Mouse (Mus musculus) thymus, postnatal 14 days (tissue): Measurements from ENCODE around the gene Kat5.
A peak's percentile ranks its signal among the peaks of the same experiment; 100 is the strongest.

Source experiments
- DNase-seq: peaks from one replicate; pipeline ENCODE4 v3.0.0; 2021

The Kat5 gene

DNA sequence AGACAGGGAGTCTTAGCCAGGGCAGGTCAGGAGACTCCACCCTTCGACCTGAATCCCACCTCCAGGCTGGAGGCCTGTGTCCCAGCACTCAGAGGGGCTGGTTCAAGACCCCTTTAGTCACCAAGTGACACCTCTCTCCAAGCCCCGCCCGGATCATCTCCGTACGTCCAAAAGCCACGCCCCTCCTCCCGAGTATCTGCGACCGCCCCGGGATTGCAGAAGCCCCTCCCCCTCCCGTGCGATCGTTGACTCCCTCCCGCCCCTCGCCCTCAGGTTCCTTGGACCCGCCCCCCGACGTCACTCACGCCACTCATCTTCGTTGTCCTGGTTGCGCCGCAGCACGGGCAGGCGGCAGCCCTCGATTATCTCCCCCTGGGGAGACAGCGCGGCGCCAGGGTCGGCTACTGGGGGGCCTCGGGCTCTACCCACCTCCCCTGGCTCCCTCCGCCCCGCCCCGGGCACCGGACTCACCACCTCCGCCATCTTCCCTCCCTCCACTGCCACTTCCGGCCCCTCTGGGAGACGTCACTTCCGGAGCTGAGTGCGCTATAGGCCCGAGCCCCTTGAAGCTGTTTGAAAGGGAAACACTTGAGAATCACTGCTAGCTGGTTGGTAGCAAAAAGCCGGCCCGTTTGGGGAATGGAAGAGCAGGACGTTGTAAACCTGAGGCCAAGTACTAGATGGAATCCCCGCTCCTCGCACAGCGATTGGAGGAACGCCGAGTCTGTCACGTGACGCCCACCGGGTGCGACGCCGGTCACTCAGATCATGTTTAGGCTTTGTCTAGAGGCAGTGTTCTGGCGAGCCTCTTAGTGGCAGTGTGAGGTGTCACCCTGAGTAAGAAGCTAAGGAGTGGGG is at the start of gene Kat5:
Kat5 (minus strand) TSS at position 691 of the 858 bp plus-strand sequence.
- peak; percentile 93 for DNase-seq

DNA sequence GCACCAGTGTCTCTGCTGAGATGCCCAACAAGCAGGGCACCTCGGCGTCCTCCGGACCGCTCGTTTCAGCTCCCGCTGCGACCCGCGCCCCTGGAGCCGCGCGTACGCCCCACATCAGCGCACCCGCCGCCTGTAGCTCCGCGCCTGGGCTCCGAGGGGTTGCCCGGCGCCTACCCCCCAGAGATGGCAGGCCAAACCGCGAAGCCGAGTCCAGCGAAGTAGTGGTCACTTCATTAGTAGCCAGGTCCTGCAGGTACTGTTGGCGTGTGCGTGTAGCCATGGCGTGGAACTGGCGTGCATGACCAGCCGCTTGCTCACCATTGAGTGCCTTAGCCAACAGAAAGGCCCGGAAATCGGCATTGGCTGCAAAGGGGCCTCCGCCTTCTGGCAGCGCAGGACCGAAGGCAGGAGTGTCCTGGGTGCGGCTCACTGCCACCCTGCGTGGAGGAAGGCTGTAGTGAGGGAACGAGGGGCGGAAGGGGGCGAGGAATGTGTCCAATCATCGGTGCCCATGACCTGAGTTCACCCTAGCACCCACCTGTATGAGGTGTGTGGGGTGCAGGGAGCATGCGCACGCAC is 44.8 kb upstream of the Kat5 start:
- DNase-seq: no peak

DNA sequence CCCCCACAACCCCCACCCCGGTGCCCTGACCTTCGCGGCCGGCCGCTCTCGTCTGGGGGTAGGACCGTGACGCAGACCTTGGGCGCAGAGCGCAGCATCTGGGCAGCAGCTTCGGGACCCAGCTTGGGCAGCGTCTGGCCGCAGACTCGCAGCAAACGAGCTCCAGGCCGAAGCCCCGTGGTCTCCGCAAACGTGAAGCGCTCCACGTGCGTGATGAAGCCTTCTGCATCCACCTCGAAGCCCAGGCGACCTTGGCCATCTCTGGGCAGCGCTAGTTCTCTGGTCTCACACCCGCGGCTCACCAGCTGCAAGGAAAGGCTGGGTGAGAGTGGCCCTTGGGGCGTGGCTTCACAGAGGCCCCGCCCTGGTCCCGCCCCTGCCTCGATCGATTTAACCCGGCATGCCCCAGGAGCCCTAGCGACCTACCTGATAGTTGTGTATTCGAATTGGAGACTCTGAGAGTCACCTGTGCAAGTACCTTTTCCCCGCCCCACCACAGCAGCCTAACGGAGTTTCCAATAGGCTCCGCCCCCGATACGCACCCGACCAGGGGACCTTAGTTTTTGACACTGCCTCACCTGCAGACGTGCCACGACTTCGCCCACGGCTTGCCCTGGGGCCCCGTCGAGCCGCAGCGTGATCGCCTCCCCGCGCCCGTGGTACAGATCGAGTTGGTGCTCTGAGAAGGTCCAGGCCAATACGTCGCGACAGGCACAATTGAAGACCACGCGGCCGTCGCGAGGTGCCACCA is 44.1 kb upstream of the Kat5 start:
- no peak for DNase-seq

DNA sequence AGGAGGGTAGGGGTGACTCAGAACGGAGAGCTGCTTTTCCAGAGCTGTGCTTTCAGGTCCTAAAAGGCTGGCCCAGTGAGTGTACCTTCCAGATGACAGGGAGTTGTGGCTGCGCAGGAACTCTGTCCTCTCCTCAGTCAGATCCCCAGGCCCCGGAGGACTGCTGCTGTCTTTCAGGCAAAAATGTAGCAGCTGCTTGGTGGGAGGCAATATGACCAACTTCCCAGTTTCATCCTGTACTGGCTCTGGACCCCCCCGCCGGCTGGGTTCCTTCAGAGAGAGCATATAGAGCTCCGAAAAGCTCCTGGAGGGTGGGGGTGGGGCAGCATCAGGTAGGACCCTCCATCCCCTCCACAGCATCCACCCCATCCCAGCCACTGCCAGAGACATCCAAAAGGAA is 42.5 kb upstream of the Kat5 start:
- no peak for DNase-seq

DNA sequence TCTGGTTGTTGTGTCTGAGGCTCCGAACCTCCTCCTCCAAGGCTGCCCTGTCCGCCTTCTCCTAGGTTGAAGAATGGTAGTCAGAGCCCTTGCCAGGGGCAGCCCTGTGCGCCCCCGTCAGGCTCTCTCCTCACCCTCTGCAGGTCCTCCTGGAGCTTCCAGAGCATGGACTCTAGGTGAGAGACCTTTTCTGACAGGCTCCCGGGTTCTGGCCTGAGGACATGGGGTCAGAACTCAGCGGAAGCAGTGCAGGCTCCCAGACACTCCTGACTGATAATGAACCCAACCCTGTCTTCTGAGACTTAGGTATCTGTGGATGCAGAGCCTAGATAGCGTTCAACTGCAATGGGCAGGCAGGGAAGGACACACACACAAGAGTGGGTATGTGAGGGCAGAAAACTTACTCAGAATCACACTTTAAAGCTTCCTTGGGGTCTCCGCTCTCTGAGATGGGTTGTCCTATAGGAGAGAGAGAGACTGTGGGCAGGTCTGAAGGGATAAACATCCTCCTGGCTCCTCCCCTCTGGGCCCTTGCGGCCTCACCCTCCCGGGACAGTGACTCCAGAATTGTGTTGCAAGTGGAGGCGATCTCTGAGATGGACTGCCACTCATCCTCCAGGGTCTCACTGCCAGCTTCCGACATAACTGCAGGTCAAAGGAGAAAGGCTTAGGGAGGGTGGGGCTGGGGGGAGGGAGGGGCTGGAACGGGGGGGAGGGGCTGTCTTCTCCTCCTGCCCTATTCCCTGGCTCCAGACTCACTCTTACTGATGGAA is 41.7 kb upstream of the Kat5 start:
- DNase-seq: no peak

DNA sequence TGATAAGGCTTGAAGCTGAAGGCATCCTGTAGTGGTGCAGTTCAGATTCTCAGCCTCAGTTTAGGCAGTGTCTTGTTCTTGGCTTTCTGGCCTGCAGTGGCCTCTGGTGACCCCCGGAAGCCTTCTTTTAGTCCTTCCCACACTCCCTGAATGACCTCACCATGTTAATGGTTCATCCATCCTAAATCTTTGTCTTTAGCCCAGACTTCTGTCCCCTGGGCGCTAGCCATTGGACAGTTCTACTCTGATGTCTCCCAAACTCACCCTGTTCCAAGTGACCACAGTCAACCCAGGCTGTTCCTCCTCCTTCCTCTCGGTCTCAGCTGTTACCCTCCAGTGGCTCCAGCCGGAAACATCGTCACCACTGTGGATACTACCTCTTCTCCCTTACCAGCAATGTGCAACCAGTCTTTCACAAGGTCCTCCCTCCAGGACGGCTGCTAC is 39.3 kb upstream of the Kat5 start:
- DNase-seq: no peak

DNA sequence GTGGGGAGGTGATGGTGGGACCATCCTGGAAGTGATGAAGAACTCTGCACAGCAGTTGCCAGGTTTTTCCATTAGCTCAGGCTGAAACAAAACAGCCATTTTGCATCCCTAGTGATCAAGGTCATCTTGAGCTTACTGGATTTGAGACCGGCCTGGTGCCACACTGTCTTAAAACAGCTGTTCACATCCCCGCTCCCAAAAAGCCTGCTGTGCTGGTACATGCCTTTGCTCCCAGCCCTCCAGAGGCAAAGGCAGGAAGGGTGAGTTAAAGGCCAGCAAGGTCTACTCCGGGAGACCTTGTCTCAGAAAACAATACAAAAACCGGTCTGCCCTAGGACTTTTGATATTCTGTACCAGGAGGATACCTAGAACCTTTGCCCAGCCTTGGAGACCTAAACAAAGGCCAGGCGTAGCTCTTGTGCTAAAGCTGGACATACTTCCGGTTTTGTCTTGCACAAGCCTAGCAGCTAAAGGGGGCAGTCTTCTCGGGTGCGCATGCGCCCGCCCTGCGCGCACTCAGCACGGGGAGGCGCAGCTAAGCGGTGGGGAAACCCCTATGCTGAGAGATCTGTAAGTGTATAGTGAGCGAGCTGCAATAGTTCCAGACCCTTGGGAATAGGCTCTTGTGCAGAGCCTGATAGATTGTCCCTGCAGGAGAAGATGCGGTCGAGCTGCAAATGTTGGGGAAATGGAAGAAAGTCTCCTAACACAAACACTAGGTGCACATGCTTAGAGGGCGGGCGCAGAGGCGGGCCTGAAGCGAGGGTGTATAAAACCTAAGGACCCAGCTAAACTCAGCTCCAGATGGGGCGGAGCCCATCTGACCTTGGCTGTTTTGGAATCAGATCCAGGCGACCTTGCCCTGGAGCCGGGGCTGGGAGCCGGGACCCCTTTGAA is 38.6 kb upstream of the Kat5 start:
- peak; percentile 90 for DNase-seq

DNA sequence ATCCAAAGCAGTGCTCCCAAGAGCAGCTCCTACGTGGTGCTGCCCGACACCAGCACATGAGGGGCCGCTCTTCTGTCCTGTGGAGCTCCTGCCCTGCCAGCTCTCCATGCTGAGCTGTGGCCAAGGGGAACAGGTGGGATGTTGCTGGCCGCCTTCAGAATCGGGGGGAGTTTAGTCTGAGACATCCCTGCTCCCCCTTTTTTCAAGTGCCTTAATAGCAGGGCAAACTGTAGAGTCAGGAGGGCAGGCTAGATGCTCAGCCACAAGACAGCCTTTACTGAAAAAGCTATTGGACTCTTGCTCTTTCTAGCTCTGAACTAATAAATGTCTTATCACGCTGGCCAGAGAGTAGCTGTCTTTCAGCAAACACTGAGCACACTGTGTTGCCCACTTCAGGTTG is 37.8 kb upstream of the Kat5 start:
- DNase-seq: no peak

DNA sequence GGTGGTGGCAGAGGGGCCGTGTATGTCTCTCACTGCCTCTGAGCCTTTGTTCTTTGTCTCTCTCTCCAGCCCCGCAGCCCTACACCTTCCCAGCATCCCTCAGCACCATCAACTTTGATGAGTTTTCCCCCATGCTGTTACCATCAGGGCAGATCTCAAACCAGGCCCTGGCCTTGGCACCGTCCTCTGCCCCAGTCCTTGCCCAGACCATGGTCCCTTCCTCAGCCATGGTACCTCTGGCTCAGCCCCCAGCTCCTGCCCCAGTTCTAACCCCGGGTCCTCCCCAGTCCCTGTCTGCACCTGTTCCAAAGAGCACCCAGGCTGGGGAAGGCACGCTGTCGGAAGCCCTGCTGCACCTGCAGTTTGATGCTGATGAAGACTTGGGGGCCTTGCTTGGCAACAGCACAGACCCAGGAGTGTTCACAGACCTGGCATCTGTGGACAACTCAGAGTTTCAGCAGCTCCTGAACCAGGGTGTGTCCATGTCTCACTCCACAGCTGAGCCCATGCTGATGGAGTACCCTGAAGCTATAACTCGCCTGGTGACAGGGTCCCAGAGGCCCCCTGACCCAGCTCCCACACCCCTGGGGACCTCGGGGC is 36.8 kb upstream of the Kat5 start:
- DNase-seq: no peak

DNA sequence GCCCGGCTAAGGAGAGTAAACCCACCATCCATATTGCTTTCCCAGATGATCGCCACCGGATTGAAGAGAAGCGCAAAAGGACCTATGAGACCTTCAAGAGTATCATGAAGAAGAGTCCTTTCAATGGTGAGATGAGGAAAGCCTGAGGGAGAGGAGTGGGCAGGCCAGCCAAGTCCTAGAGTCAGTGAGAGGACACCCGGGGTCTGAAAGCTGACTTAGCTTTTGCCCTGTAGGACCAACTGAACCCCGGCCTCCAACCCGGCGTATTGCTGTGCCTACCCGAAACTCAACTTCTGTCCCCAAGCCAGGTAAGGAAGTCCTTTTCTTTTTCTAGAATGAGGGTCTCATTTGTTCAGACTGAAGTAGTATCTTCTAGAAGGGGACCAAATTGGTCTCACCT is 35.2 kb upstream of the Kat5 start:
- DNase-seq: no peak

DNA sequence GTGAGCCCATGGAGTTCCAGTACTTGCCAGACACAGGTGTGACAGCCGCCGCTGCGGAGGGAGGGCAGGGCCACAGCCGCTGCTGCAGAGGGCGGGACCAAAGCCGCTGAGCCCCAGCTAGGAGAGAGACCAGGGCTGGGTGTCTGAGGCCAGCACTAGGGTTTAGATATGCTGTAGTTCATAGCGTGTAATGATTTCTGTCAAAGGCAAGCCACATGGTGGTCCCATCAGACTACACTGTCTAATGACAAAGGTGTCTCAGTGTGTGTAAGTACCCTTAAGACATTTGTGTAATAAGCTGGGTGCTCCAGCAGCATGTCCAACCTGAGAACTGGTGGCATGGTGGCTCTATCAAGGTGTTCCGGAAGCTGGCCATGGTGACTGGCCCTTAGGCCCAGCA is 31.6 kb upstream of the Kat5 start:
- no peak for DNase-seq

DNA sequence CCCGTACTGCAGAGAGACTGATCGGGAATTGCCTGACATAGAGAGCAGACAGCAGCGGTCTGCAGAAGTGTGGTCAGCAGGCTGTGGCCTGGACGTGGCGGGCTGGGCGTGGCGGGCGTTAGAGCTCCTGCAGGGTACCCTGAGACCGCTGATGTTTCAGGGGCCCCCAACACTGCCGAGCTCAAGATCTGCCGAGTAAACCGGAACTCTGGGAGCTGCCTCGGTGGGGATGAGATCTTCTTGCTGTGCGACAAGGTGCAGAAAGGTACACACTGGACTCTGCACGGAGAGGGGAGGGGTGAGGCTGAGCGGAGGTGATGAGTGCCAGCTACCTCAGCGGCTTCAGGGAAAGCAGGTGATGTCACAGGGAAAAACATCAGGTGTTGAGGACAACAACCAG is 31.0 kb upstream of the Kat5 start:
- no peak for DNase-seq

DNA sequence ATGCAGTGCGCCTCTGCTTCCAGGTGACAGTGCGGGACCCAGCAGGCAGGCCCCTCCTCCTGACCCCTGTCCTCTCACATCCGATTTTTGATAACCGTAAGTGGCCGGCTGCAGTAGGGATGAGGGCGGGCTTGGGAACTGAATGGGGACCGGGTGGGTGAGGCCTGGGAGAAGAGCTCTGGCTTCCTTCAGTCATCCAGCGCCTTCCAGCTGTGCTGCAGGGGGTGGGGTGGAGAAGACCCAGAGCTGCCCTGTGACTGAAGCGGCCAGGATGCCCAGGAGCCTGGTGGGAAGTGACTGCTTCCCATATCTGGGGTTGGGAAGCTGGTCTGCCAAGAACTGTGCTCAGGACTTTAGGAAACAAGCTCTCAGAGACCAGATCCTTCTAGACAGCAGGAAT is 30.3 kb upstream of the Kat5 start:
- no peak for DNase-seq

DNA sequence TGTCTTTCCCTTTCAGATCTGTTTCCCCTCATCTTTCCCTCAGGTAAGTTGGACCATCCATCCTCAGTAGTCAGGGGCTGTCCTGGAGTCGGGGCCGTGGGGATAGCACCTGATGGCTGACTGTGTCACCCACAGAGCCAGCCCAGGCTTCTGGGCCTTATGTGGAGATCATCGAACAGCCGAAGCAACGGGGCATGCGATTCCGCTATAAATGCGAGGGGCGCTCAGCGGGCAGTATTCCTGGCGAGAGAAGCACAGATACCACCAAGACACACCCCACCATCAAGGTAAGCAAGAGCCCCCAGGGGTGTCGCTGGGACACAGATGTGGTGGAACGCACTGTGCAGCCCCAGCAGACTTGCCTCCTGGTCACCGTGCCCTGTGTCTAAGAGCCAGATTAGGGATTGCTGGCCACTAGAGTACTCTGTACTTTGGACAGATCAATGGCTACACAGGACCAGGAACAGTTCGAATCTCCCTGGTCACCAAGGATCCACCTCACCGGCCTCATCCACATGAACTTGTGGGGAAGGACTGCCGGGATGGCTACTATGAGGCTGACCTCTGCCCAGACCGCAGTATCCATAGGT is 28.5 kb upstream of the Kat5 start:
- DNase-seq: no peak

DNA sequence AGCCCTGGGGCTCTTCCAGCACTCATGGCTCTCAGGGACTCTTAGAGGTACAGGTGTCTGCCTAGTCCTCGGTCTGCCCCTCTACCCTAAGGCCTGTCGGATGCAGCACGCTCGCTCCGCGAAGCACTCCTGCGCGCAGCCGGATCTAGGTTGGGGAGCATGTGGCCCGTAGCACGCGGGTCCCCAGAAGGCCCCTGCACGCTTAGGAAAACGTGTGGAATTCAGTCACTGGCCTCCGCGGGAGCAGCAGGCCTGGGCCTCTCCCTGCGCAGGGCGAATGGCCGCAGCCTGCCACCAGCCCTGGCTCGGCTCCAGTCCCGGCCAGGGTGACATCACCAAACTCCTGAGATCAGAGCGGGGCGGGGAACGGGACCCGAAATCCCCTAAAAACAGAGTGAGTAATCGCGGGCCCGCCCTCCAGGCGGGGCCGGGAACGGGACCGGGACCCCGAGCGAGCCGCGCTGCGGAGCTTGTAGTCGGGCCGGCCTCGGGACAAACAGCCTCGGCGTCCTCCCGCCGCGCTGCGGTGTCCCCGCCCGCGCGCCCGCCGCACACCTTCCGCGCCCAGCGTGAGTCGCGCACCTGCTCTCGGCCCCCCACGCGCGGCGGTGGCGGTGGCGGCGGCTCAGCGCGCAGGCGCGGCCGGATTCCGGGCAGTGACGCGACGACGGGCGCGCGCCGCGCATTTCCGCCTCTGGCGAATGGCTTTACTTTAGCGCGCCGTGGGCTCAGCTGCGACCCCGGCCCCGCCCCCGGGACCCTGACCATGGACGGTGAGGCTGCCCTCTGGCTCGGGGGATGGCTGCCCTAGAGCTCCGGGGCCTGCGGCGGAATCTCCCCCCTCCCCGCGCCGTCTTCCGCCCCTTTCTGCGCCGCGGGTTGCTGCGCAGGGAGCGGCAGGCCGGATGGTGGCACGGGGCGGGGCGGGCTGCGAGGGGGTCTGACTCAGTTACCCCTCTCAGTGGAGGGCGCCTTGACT is 27.3 kb upstream of the Kat5 start, which contains the start of gene Rela:
Rela (plus strand) TSS at position 415 of the 979 bp plus-strand sequence.
- DNase-seq: peak; percentile 92

DNA sequence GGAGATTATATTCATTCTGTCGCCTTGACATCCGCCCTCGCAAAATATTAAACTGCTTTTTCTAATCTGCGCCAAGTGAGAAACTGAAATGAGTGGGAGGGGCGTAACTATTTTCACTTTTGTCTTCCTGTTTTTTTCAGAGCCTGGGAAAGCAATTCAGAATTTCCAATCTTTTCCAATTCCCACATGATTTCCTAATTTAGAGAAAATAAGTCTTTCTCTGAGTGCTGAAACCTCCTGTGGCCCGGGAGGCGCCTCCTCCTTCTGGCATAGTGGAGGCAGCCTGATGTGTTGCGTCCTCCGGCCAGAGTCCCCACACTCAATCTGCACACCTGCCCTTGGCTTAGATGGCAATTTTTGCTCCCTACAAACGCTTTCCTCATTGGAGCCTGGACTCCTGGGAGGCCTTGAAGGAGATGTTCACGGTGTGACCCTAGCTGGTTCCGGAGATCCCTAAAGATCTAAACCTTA is 26.6 kb upstream of the Kat5 start:
- DNase-seq: no peak

DNA sequence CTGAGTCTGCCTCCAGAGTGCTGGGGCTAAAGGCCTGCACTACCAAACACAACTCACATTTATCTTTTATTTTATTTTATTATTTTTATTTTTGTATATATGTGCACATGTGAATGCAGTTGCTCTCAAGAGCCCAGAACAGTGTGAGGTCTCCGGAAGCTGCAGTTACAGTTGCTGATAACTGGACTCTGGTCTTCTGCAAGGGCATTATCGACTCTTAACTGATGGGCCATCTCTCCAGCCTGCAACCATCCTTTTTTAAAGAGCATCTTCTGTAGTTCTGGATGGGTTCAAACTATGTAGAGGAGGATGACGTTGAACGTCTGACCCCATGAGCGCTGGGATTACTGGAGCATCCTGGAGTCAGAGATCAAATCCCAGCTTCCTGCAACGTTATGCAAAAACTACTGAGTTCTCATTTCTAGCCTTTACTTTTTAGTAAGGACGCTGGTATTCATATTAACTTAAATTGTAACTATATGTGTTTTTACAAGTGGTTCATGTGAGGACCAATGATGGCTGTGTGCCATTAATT is 26.1 kb upstream of the Kat5 start:
- DNase-seq: no peak

DNA sequence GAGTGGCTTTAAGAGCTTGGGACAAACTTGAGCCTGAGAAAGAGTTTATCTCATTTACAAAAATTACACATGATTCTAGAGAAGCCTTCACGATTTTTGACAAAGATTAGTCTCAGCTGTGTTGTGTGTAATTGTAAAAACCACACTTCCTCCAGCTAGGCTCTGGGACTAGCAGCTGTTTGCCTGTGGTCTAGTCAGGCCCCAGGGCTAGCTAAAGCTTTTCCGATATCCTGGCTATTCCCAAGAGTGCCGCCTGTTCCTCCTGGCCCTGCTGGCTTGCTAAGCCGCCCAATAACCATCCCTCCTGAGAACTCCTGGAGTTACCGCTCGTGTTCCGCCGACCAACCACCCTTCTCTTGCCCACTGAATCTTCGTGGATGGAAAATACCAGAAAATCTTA is 22.1 kb upstream of the Kat5 start:
- DNase-seq: no peak

DNA sequence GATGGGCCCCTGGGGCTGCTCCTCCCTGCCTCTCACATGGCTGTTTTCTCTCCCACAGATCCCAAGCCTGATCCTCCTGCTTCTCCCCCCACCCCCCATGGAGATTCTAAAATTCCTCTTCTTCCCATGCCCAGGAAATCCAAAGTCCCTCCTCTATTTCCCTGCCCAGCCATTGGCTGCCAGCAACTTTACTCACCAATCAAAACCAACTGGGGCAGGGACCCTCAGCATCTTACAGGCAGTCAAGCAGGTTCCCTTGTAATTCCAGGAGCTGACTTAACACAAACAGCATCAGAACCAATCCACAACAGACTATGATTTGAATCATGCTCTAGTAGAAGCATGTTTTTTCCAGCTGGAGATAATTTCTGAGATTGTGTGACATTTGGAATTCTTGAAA is 19.9 kb upstream of the Kat5 start:
- no peak for DNase-seq
